Mouse (Mus musculus) spleen, adult 2 months (tissue): ENCODE data around the gene Eif4g2. TPM values are rescaled to one million over a fixed set of nuclear protein-coding genes. Genes with fewer than 3 reads are reported as not detected.

Experiments used
- DNase-seq, 2 experiments: peaks; one replicate each; pipeline versions ENCODE4 v3.0.0 to v3.0.0-alpha.2; 2012 to 2021; ENCODE audit warnings: low spot score in 2 of 2, low read depth in 1 of 2
- H3K27ac ChIP-seq: fragments of 200-500 bp; 2 replicates; pipeline ENCODE4 v1.5.1; 2012; ENCODE audit warnings: low read length, inconsistent platforms; ENCODE audit not compliant: insufficient read depth
- H3K27me3 ChIP-seq: fragments of 200-500 bp; 2 replicates; pipeline ENCODE4 v1.6.1; 2012; ENCODE audit warnings: mild to moderate bottlenecking, moderate library complexity, low read length, inconsistent platforms; ENCODE audit not compliant: control insufficient read depth, insufficient read depth
- H3K36me3 ChIP-seq: fragments of 200-500 bp; 2 replicates; pipeline ENCODE4 v1.6.1; 2012; ENCODE audit warnings: mild to moderate bottlenecking, low read length, inconsistent platforms; ENCODE audit not compliant: control insufficient read depth, insufficient read depth
- H3K4me1 ChIP-seq: fragments of 200-500 bp; 2 replicates; pipeline ENCODE4 v1.6.1; 2011; ENCODE audit warnings: inconsistent platforms; ENCODE audit not compliant: control insufficient read depth, insufficient read depth, insufficient read length
- H3K4me3 ChIP-seq: fragments of 200-500 bp; 2 replicates; pipeline ENCODE4 v1.5.1; 2011; ENCODE audit warnings: mild to moderate bottlenecking, inconsistent platforms; ENCODE audit not compliant: insufficient read depth, insufficient read length; ENCODE audit errors: extremely low read depth
- CTCF ChIP-seq: fragments of 200-500 bp; IDR thresholded peaks from 2 replicates; pipeline ENCODE4 v1.5.1; 2011; ENCODE audit warnings: mild to moderate bottlenecking, inconsistent platforms; ENCODE audit not compliant: insufficient read depth, insufficient read length, insufficient replicate concordance; ENCODE audit errors: extremely low read depth
- POLR2A ChIP-seq: fragments of 200-500 bp; IDR thresholded peaks from 2 replicates; pipeline ENCODE4 v1.6.1; 2011; ENCODE audit warnings: low read depth, low read length, inconsistent platforms
- WGBS: fragments of 180-500 bp; shearing (Covaris S2); methylation state at CpG from one replicate; pipeline ENCODE4 v1.1.7; 2018; 5-methylcytosine and 5-hydroxymethylcytosine counted together
- polyA plus RNA-seq: library from polyadenylated mRNA; depleted of rRNA; stranded (reverse); fragments of >200 nt; gene quantifications from 2 replicates; pipeline ENCODE4 v1.2.3, GENCODE M21; 2012; rRNA removed

Eif4g2 gene
- polyA plus RNA-seq, 1 experiment = 58.6 TPM

- no peaks in the 10 kb centered on the region for H3K27me3 ChIP-seq
- no peak overlapping the region for H3K27ac ChIP-seq
- WGBS = 84% methylated on average over 4 of the region's 4 CpGs
- no peaks in the 10 kb centered on the region for H3K4me1 ChIP-seq
- no peak for TF ChIP-seq POLR2A
- no peak for TF ChIP-seq CTCF
- H3K36me3 ChIP-seq = no peaks in the 10 kb centered on the region
- DNase-seq = no peak
- no peak overlapping the region for H3K4me3 ChIP-seq
Measured at GRCm38 (mm10) chr7:111020814-111021213, 62.0 kb downstream of the Eif4g2 start.

Other genes starting within 250 kb of the Eif4g2 start
- gene Rnf141, start 238.6 kb downstream of the Eif4g2 start, polyA plus RNA-seq = 10.0 and 12.4 TPM in 2 replicates
- gene Lyve1, start 219.8 kb downstream of the Eif4g2 start, polyA plus RNA-seq = 0.49 and 0.52 TPM in 2 replicates
- gene Mrvi1, start 100.6 kb downstream of the Eif4g2 start, polyA plus RNA-seq = 10.9 and 11.6 TPM in 2 replicates
- gene Ctr9, start 54.1 kb downstream of the Eif4g2 start, polyA plus RNA-seq = 5.8 and 6.0 TPM in 2 replicates